Mouse (Mus musculus): Measurements from ENCODE around the gene Zcwpw1.

- TF ChIP-seq CHD2 (IDR thresholded peaks at IDR 0.05; ENCODE audit: low read depth, low read length) = no peak
- TF ChIP-seq HCFC1 (IDR thresholded peaks at IDR 0.05; ENCODE audit: borderline replicate concordance, insufficient read depth, low read length) = no peak
- TF ChIP-seq ZNF384 (IDR thresholded peaks at IDR 0.05; ENCODE audit: low read depth, low read length) = no peak
- TF ChIP-seq MAFK (IDR thresholded peaks at IDR 0.05; ENCODE audit: insufficient read depth, low read depth, low read length) = no peak
Observed at GRCm38 (mm10) chr5:137756106-137756505, 31.5 kb upstream of the Zcwpw1 start.
